Mouse (Mus musculus) mouse trophoblast stem cell (cell line): ENCODE measurements at regions not wholly inside any gene's neighbourhood (a gene's known extent, or its start where the extent isn't known, plus 50 kb on each side); places are given as distances from the start of the nearest gene placed in this dataset.
"Not testable (repeated sequence)": the region's sequence is repeated elsewhere in the genome, so short reads cannot be mapped to it uniquely, and the experiment has no call there.

ENCODE experiments used
- in situ Hi-C, 2 experiments: fragments of 300-500 bp; cut with MseI, MboI; formaldehyde crosslinking; loops; 2 replicates in 1 of 2; 3 replicates in 1 of 2; pipeline ENCODE4 v1.15.1; 2025

- in situ Hi-C loops, result no loop called here
Measured at GRCm38 (mm10) chr2:17896036-17896435, 100.7 kb downstream of the H2al2a start.

- in situ Hi-C loops, result not testable (repeated sequence)
Measured at GRCm38 (mm10) chr2:17892661-17893060, 104.1 kb downstream of the H2al2a start.

- in situ Hi-C loops, result no loop called here
Measured at GRCm38 (mm10) chr2:17887699-17888098, 109.1 kb downstream of the H2al2a start.

- in situ Hi-C loops, result no loop called here
Measured at GRCm38 (mm10) chr2:17882389-17882788, 114.4 kb downstream of the H2al2a start.

- in situ Hi-C loops, result no loop called here
Measured at GRCm38 (mm10) chr2:17880800-17881717, 115.7 kb downstream of the H2al2a start.

GRCm38 (mm10) chr2:17877901-17878300 lies 118.9 kb downstream of the H2al2a start:
- in situ Hi-C loops, result no loop called here

GRCm38 (mm10) chr2:17876942-17877341 lies 119.8 kb downstream of the H2al2a start:
- in situ Hi-C loops, result no loop called here

- in situ Hi-C loops, result no loop called here
Measured at GRCm38 (mm10) chr2:17876155-17876554, 120.6 kb downstream of the H2al2a start.

GRCm38 (mm10) chr2:17870562-17870961 lies 126.2 kb downstream of the H2al2a start:
- in situ Hi-C loops, result no loop called here

GRCm38 (mm10) chr2:17868145-17868544 lies 128.6 kb downstream of the H2al2a start:
- in situ Hi-C loops, result no loop called here

- in situ Hi-C loops, result no loop called here
Measured at GRCm38 (mm10) chr2:17867341-17867740, 129.4 kb downstream of the H2al2a start.

- in situ Hi-C loops, result no loop called here
Measured at GRCm38 (mm10) chr2:17861765-17862495, 130.7 kb upstream of the Nebl start.

GRCm38 (mm10) chr2:17860922-17861559 lies 129.8 kb upstream of the Nebl start:
- in situ Hi-C loops, result no loop called here

GRCm38 (mm10) chr2:17859234-17859633 lies 128.0 kb upstream of the Nebl start:
- in situ Hi-C loops, result no loop called here

- in situ Hi-C loops, result no loop called here
Measured at GRCm38 (mm10) chr2:17858326-17858725, 127.1 kb upstream of the Nebl start.

- in situ Hi-C loops, result no loop called here
Measured at GRCm38 (mm10) chr2:17855566-17856264, 124.5 kb upstream of the Nebl start.

- in situ Hi-C loops, result no loop called here
Measured at GRCm38 (mm10) chr2:17854088-17854487, 122.8 kb upstream of the Nebl start.

- in situ Hi-C loops, result no loop called here
Measured at GRCm38 (mm10) chr2:17853500-17854011, 122.3 kb upstream of the Nebl start.

- in situ Hi-C loops, result no loop called here
Measured at GRCm38 (mm10) chr2:17852740-17853499, 121.7 kb upstream of the Nebl start.

- in situ Hi-C loops, result no loop called here
Measured at GRCm38 (mm10) chr2:17850741-17851140, 119.5 kb upstream of the Nebl start.

GRCm38 (mm10) chr2:17849267-17849666 lies 118.0 kb upstream of the Nebl start:
- in situ Hi-C loops, result loop anchor here in 1 of 2 experiments (10.0 kb wide), 1 partner anchor 204 kb away; no protein-coding TSS in a partner anchor
